Mouse (Mus musculus) bone marrow, adult 2 months (tissue): ENCODE data around the gene Slc17a9. TPM values are rescaled to one million over a fixed set of nuclear protein-coding genes. Genes with fewer than 3 reads are reported as not detected.

ENCODE experiments used
- H3K27ac ChIP-seq: fragments of 200-500 bp; 2 replicates; pipeline ENCODE4 v1.5.1; 2012; ENCODE audit warnings: low read depth, mild to moderate bottlenecking, control low read depth, inconsistent platforms, low read length; ENCODE audit not compliant: control insufficient read depth, poor library complexity, insufficient read depth
- H3K4me1 ChIP-seq: fragments of 200-500 bp; 2 replicates; pipeline ENCODE4 v1.6.1; 2011; ENCODE audit warnings: low read length; ENCODE audit not compliant: control insufficient read depth, insufficient read depth
- H3K4me3 ChIP-seq: fragments of 200-500 bp; replicated peaks from 2 replicates; pipeline ENCODE3; 2011; ENCODE audit warnings: mild to moderate bottlenecking, low read depth, low read length, control low read depth; ENCODE audit not compliant: control insufficient read depth
- CTCF ChIP-seq: fragments of 200-500 bp; IDR thresholded peaks from 2 replicates; pipeline ENCODE4 v1.5.1; 2011; ENCODE audit warnings: low read length, control low read depth; ENCODE audit not compliant: control insufficient read depth, insufficient read depth
- POLR2A ChIP-seq: fragments of 200-500 bp; IDR thresholded peaks from 2 replicates; pipeline ENCODE4 v1.6.1; 2011; ENCODE audit warnings: low read depth, mild to moderate bottlenecking, control low read depth, low read length, borderline replicate concordance; ENCODE audit not compliant: control insufficient read depth
- WGBS: fragments of 180-500 bp; shearing (Covaris S2); methylation state at CpG from one replicate; pipeline ENCODE4 v1.1.7; 2018; 5-methylcytosine and 5-hydroxymethylcytosine counted together
- polyA plus RNA-seq: library from polyadenylated mRNA; stranded (reverse); fragments of >200 nt; gene quantifications from 2 replicates; pipeline ENCODE4 v1.2.4, GENCODE M21; 2011; ENCODE audit warnings: low replicate concordance; ENCODE audit not compliant: missing spikeins, insufficient read depth, insufficient read length

Gene Slc17a9
- polyA plus RNA-seq, 1 experiment: 35.6 TPM

DNA sequence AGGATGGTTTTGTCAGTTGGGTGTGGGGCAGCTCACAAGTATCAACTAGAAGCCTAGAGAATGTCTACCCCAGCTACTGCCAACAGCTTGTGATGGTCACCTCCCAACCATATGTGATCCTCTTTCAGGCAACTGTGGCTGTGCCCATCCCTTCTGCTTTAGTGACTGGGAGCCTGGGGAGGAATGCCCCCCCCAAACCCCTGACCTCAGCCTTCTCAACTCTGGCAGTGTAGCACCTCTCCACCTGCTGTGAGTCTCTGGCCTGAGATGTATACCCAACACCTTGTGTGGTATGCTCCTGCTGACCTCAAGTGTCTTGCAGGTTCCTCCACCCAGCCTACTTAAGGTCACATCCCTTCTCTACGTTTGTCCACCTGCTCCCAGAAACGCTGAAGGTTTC is 1.2 kb upstream of the Slc17a9 start:
- H3K27ac ChIP-seq: no peak overlapping the region
- WGBS: 68% methylated on average over 2 of the region's 2 CpGs

GRCm38 (mm10) chr2:180725414-180725778 is 333 bp downstream of the Slc17a9 start:
- H3K27ac ChIP-seq: peak overlapping the region; percentile 31
- peaks cover 10% of the 10 kb centered on the region for H3K4me1 ChIP-seq
- WGBS: under 1% methylated on average over 6 of the region's 6 CpGs
- TF ChIP-seq POLR2A (no peak), CTCF (no peak)
- H3K4me3 ChIP-seq: peak overlapping the region; percentile 57

More for the DNA sequence above, 1.2 kb upstream of the Slc17a9 start:
- no peak overlapping the region for H3K4me3 ChIP-seq
- H3K4me1 ChIP-seq: peaks cover 10% of the 10 kb centered on the region
- TF ChIP-seq POLR2A (no peak), CTCF (no peak)

GRCm38 (mm10) chr2:180725856-180726629 is 980 bp downstream of the Slc17a9 start:
- TF ChIP-seq CTCF: no peak
- no peak for TF ChIP-seq POLR2A
- WGBS: 5% methylated on average over 8 of the region's 8 CpGs
- peaks cover 10% of the 10 kb centered on the region for H3K4me1 ChIP-seq
- peak overlapping the region; percentile 57 for H3K4me3 ChIP-seq
- peak overlapping the region; percentile 79 for H3K27ac ChIP-seq

DNA sequence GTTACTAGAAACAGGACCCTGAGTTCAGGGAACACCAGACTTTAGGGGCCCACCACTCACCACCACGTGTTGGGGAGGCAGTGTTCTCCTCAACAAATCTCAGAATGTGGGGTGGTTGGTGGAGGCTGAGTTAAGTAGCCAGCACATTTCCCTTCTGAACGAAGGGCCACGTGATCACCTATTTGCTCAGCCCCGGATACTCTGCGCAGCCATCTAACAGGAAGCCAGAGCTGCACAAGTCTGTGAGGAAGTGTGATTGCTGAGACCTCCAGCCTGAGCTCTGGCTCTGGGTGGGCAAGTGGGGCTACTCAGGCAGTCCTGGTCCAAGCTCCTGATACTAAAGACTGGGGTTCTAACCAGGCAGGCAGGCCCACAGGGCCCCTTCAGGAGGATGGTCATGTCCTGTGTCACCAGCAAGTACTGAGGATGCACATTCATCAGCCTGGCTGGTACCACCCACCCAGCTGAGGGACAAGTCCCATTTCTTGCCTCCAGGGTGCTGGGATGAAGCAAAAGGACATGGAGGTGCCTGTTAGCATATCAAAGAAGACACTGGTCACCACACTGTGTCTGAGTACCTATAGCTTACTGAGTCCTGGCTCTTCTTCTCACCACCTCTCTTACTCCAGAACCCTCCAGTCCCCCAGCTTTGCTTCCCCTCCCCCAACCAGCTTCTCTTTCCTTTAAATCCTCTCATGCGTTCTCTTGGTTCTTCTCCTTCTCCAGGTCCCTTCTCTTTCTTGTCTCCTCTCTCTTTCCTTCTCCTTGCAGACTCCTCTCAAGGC is 1.8 kb downstream of the Slc17a9 start:
- 12% methylated on average over 6 of the region's 6 CpGs for WGBS
- peaks cover 13% of the 10 kb centered on the region for H3K4me1 ChIP-seq
- TF ChIP-seq CTCF (no peak), POLR2A (peak; percentile 54)
- peak overlapping the region; percentile 19 for H3K4me3 ChIP-seq
- peak overlapping the region; percentile 79 for H3K27ac ChIP-seq

GRCm38 (mm10) chr2:180727613-180728021 is 2.6 kb downstream of the Slc17a9 start:
- H3K4me1 ChIP-seq: peaks cover 13% of the 10 kb centered on the region

GRCm38 (mm10) chr2:180731036-180731435 is 6.0 kb downstream of the Slc17a9 start:
- 17% methylated on average over 3 of the region's 3 CpGs for WGBS
- peaks cover 14% of the 10 kb centered on the region for H3K4me1 ChIP-seq
- TF ChIP-seq CTCF (no peak), POLR2A (no peak)
- peak overlapping the region; percentile 60 for H3K27ac ChIP-seq
- H3K4me3 ChIP-seq: no peak overlapping the region

More at GRCm38 (mm10) chr2:180727613-180728021, 2.6 kb downstream of the Slc17a9 start:
- Histone ChIP-seq H3K27ac (peak overlapping the region; percentile 79; the same call in 1 of the 2 replicates), H3K4me3 (no peak overlapping the region)
- TF ChIP-seq POLR2A: no peak
- TF ChIP-seq CTCF: no peak
- WGBS: 35% methylated on average over 4 of the region's 4 CpGs

DNA sequence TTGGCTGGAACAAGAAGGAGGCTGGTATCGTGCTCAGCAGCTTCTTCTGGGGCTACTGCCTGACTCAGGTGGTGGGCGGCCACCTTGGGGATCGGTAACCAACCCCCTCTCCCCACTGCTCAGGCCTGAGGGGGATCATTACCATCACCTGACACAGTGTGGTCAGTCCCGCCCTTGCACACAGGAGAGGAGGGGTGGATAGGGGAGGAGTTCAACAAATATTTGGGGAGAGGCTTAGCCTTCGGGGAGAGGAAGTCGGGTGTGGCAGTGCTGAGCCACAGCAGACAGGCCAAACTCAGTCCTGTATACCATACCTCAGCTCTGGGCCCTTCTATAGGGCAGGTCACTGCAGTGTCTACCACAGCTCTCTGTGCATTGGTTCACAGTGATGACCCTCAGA is 6.9 kb downstream of the Slc17a9 start:
- Histone ChIP-seq H3K4me3 (peak overlapping the region; percentile 53), H3K27ac (peak overlapping the region; percentile 56), H3K4me1 (peaks cover 12% of the 10 kb centered on the region)
- no peak for TF ChIP-seq POLR2A
- no peak for TF ChIP-seq CTCF
- WGBS: 42% methylated on average over 6 of the region's 6 CpGs

GRCm38 (mm10) chr2:180735232-180735631 is 10.2 kb downstream of the Slc17a9 start:
- 74% methylated on average over 7 of the region's 7 CpGs for WGBS
- Histone ChIP-seq H3K4me1 (peaks cover 6% of the 10 kb centered on the region; the same call in 1 of the 2 replicates), H3K4me3 (no peak overlapping the region), H3K27ac (no peak overlapping the region)
- TF ChIP-seq POLR2A (no peak), CTCF (no peak)
